Mouse (Mus musculus) c-Kit-positive CD71-positive TER-119-negative erythroid progenitor cells, embryonic 14.5 days (primary cell): Measurements from ENCODE around the gene Eef2kmt.
"Not testable (repeated sequence)": the region's sequence is repeated elsewhere in the genome, so short reads cannot be mapped to it uniquely, and the experiment has no call there.

Experiments used
- DNase-seq: peaks from one replicate; pipeline ENCODE4 v3.0.0-alpha.2; 2013; ENCODE audit warnings: low read depth

Eef2kmt gene

DNA sequence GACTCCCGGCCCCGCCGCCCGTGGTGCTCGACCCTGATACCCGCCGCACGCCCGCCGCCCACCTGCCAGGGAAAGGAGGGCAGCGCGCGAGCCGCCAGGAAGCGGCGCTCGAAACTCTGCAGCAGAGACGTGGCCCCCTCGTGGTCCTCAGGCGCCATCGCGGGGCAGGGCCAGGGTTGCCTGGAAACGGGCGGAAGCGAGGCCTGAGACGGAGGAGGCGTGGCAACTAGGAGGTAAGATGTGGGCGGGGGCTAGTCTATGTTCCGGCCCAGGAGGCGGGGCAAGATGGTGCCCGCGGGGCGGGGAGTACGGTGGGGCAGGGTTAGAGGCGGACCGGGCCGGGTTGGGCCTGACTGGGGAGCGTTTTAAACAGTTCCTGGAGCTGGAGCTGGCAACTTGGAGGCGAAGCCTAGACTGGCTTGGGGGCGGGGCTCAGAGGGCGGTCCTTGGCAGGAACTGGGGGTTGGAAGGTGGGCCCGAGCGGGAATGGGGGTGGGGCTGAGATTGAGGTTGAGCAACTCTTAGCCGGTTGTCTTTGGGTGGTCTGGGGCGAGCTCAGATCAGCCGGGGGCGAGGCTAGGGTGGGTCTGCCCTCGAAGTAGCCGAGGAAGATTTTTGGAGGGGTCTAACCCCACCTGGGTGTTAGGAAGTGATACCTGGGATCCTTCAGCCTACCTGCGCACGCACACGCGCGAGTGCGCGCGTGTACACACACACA is at the start of gene Eef2kmt:
Gene Eef2kmt, minus strand, starts transcription at position 205 of the 718 bp plus-strand sequence.
- peak; percentile 96 for DNase-seq

DNA sequence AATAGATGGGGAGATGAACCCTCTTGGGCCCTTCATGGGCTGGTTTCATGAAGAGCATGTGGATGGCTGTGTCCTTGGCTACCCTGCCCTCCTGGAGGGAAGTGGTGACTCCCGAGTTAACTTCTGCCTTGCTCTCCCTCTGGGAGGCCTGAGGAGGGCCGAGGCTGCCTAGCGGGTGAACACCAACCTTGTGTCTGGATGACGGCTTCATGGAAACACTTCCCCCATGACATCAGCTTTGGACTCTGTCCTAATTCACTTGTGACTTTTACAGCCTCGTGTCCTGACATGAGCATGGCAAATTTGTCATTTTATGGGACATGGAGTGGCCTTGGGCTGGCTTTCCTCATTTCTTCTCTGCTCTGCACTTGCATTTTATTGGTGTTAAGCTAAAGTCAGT is 39.5 kb upstream of the Eef2kmt start:
- no peak for DNase-seq

DNA sequence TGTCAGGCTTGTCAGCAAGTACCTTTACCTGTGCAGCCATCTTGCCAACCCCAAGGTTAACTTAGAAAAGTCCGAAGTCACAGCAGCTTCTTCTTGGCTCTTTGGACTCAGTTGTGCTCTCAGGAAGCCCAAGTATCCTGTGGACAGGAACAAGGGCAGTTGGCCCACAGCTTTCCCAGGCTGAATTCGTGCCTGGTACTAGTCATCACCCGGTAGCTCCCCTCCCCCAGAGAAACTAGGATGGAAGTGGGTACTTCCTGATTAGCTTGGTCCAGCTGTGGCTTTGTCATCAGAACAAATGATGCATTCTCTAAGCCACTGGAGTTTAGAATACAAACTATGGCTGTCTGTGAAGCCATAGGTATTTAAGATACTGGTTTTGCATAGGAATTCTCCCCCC is 29.6 kb upstream of the Eef2kmt start:
- no peak for DNase-seq

DNA sequence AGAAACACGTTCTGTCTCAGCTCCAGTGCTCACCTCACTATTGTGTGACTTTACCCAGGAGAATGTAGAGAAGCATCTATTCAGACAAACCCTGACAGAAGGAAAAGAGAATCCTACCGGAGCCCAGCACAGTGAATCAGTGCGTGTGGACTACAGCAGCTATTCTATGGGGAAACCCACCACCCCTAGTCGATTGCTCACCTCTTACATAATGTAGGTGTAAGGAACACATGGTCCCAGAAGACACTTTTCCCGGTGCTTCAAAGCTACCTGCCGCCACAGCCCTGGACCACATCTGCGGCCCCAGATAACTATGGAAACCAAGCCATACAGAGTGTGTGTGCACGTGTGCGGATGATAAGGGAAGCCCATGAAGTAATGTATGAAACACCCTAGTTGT is 26.9 kb upstream of the Eef2kmt start:
- DNase-seq = no peak

DNA sequence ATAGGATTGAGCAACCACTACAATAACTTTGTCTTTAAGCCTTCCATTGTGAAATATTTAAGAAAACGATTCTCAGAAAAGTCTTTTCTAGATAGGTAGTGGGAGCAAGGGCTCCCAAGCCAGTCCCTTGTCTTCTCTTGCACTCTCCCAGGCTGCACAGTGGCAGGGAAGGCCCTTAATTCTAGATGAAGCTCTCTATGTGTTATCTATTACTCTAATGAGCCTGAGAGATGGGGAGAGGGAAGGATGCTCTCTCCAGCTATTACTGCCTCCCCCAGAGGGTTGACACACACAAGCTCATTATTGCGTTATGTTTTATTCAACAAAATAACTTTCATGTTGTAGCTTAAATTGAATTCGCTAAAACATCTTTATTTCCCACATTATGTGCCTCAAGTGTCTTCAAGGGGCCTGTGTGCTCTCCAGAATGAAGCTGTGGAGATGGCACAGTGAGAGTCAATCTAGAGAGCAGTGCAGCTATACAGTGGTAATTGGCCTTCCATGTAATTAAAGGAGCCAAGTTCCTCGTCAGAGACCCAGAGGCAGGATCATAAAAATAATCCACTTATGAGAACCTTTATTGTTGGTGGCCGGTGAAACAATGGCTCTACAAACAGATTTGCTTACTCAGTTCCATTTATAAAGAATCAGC is 23.9 kb upstream of the Eef2kmt start:
- no peak for DNase-seq

DNA sequence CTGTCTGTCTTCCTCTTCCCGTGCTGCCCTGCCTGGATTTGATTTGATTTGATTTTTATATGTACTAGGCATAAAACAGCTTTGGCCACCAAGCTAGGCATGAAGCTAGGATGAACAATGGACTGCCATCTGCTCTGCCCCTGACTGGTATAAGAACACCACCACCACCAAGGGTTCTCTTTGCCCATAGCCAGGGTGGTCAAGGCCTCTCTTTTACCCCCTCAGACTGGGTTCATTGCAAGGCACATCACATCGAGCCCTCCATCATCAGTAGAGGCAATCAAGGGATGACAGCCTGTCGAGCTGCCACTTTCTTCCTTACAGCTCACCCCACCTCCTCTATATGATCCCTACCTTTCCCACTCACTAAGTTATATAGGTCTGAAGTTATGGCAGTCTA is 16.6 kb upstream of the Eef2kmt start:
- no peak for DNase-seq

DNA sequence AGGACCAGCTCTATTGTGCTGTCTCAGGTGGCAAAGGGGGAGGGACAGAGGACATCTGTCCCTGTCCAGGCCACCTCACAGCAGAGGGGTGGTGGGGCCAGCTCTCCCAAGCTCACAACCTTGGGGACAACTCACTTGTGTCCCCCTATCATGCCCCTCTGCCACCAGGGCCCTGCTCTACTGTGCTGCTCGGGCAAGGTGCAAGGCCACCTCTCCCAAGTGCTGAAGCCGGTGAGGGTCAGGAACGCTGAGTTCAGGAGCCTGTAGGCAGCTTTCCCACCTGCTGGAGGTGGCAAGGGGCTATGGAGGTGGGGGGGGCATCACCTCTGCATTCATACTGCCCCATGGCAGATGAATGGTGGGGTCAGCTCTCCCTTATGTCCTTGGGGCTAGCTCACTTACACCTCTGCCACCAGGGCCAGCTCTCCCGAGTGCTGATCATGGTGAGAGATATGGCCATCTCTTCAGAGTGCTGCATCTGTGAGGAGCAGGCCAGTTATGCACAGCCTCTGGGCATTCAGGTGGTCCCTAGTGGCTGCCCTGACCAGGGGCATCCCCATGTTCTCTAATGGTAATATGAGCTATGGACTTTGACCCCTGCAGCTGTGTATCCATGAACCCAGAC is 15.7 kb upstream of the Eef2kmt start:
- no peak for DNase-seq

DNA sequence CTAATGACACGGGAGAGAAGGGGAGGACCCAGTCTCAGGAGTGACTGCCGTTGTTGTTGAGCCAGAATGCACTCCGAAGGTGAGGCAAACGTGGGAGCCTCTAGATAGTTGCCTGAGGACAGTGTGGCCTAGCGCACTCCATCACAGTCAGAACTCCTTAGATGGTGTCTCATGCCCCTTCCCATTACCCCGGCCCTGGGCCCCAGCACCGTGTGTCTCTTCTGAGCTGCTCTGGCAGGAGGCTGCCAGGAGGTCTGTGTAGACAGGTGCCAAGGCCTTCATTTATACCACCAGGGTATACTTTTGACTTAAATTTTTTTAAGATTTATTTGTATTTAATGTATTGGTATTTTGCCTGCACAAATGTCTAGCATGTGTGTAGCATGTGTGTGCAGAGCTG is 8.1 kb upstream of the Eef2kmt start:
- DNase-seq = no peak

DNA sequence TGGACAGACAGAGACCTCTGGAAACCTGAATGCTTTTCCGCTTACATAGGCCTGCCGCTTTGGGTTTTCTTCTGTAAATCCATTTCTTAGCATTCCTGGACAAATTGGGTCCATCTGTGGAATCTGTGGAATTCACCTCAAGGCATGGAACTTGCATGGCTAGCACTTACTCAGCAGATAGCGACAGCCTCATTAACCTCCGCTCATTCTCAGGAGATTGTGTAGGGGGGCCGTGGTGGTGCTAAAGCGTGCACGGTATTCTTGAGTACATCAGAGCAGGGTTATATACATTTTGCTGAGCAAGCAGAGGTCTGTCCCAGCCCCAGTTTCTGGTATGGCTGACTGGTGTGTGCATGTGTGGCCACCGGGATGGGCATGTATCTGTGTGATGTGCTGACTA is 7.4 kb upstream of the Eef2kmt start:
- DNase-seq = no peak

DNA sequence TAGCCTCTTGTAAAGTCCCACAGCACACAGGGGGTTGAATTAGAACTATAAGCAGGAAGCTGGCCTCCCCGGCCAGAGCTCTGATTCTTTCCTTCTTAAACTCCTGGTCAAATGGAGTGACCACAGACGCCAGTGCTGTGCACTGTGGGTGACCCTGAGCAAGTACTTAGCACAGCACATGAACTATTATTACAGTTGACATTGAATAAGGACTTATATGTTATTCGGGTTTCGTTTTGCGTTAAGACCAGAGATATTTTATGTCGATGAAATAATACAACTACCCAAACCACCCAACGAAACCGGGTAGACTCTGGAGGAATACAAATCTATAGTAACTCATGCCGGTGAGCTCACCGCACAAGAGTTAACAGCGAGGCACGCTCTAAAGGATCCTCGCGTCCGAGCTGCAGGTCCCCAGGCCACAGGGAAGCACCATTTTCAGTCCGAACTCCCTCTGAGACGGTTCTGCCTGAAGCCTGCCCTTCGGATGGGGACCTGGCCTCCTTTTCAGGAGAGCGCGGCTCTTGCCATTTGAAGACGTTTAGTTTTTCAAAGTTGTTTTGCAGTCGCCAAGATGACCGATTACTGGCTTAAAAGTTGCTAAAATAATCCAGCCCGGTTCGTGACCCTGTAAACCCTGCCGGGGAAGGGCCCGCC is 572 bp downstream of the Eef2kmt start:
- DNase-seq = no peak

DNA sequence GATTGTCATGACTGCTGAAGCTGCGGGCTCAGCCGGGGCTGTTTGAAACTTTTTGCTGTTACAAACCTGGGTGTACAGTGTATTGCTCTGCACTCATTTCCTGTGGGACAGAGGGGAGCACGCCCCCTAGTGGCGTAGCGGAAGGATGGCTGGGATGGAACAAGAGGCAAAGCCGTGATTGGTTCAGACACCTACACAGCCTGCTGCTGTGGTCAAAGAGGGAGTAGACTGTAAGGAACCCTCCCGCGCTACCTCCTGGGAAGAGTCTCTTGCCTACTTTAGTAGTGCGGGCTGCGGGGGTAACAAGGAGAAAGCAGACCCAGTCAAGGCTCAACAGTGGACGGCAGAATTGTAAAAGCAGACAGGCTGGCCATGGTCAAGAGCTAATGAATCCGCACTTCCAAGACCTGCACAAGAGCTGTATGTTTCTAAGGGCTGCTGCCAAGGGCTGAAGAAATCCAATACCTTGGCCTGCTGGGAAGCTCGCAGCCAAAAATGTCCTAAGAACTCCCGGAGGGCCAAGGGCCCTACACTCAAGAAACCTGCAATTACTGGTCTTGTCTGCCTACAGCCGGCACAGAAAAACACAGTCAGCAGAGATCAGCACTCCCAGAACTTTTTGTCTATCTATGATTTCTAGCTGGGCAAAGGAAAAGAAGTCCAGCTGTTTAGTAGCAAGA is 1.3 kb downstream of the Eef2kmt start:
- DNase-seq = peak; percentile 75

DNA sequence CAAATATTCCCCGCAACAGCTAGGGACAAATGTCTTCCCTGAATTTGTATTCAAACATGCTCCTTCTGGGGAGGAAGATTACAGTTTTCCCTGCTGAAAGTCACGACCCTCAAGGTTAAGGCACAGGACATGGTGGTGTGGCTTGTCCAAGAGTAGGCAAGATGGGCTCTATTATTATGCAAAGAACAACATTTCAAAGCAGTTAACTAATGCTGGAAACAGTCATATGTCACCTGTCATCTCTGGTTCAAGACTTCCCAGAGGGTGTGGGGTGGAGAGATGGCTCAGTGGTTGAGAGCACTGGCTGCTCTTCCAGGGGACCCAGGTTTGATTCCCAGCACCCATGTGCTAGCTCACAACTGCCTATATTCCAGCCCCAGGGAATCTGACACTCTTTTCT is 3.5 kb downstream of the Eef2kmt start:
- no peak for DNase-seq

DNA sequence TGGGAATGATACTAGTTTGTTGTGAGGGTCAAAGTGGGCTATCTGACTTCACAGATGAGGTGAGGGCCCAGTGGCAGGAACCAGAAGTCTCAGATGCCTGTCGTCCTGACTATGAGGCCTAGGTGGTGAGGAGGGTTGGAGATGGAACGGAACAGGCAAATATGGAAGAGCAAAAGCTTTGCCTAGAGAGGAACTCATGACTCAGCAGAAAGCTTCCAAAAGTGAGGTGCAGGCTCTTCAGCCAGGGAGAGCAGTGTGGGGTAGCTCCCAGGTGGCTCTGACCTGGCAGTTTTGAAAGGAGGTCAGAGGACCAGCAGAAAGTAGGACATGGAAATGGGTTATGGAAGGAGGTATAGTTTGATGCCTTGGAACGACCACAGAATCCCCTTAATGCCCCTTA is 4.9 kb downstream of the Eef2kmt start:
- no peak for DNase-seq

DNA sequence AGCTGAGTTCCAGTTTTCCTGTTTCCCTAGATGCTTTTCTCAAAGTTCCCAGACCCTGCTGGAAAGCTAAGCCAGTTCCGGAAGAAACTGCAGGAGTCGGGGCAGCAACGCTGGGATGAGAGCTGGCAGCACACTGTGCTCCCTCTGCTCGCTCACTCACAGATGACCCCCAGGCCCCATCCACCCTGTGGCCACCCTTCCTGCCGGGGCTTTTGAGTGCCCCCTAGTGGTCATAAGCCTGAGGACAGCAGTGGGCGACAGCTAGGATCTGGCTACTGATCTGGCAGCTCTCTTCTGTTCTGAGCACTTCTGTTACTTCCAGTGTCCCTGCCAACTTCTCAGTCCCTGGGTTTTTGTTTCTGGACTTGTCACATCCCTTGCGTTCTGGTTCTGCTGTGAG is 11.4 kb downstream of the Eef2kmt start:
- peak; percentile 44 for DNase-seq

DNA sequence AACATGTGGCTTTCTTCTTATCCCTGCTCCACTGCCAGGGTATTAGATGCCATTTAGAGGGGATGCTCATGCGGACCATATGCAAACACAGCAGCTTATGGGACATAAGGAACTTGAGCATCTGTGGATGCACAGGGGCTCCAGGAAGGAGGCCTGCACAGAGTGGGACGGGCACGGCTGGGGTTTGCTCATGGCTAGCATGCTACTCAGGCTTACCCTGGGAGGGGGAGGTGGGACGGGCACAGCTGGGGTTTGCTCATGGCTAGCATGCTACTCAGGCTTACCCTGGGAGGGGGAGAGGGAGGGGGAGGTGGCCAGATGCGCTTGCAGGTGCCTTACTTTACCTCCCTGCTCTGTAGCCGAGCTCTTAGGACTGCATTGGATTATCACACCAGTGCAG is 12.9 kb downstream of the Eef2kmt start:
- no peak for DNase-seq

DNA sequence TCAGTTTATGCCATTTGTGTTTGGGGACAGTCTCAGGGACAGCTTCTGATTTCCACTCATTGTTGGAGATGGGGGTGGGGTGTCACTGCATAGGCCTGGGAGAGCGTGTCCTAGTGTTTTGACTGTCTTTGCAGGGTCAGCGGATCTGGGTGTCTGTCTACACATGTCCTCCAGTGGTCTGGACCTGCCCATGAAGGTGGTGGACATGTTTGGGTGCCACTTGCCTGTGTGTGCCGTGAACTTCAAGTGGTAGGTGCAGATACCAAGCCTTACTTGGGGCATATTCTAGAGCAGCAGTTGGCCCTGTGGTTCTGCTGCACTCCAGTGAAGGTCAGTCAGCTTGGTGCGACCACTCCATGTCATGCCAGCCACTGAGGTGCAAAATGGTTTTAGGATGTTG is 13.4 kb downstream of the Eef2kmt start:
- DNase-seq = no peak

DNA sequence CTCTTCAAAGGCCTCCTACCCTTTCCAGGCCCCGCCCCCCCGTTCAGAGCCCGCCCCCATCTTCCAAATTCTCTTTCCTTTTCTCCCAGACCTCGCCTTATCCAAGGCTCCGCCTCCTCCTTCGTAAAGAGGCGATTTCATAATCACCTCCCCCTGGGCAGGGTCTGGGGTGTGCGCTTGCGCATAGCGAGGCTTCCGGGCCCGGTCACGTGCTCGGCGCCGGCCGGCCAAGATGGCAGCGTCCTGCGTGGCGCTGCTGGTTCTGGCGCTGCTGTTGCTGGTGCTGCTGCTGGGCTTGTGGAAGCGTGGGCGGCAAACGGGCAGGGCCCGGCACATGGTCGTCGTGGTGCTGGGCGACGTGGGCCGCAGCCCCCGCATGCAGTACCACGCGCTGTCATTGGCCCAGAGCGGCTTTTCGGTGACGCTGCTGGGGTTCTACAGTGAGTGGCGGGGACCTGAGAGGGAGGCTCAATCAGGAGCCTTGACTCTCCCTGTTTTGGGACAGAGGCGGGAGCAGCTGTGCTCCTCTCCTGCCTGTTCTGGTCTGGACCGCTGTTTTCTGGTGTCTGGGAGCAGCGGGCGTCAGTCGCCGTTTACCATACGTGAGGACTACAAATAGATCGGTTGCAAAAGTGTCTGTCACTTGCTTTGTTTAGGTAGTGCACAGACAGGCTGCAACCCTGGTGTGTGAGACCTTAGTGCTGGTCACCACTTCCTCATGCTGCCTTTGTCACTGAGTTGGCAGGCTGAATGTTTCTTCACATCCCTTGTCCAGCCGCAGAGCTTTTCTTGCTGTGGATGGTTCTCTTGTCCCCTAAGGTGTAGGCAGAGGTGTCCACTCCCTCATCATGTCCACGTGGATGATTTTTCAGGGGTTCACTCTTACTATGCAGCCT is 22.1 kb downstream of the Eef2kmt start, which contains the start of gene Alg1:
Gene Alg1, plus strand, starts transcription at position 204 of the 896 bp plus-strand sequence.
- DNase-seq = peak; percentile 90

DNA sequence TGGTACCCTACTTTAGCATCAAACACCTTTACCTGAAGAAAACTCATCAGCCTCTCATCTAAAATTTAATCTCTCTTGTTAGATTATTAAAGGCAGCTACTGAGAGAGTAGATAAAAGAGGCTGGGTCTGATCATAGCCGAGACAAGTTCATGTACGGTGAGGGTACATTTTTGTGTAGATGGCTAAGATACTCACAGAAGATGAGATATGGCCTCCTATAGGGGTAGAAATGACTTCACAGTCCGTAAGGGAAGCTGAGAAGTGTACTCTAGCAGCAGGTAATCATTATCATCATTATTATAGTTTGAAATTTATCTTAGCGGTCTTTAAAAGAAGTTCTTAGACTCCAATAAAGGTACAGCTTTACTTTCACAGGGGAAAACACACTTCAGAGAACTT is 22.8 kb downstream of the Eef2kmt start:
- DNase-seq = no peak

DNA sequence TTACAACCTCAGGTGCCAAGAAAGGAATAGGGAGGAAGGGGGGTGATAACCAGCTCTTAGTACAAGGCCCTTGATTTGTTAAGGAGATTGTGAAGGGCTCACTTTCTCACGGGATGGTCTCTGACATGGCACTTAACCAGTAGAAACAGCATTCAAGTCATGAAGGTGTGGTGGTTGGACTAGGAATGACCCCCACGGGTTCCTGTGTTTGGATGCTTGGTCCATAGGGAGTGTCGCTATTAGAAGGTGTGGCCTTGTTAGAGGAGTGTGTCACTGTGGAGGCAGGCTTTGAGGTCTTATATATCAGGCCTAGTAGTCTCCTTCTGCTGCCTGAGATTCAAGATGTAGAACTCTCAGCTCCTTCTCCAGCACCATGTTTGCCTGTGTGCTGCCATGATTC is 27.7 kb downstream of the Eef2kmt start:
- DNase-seq = not testable (repeated sequence)

DNA sequence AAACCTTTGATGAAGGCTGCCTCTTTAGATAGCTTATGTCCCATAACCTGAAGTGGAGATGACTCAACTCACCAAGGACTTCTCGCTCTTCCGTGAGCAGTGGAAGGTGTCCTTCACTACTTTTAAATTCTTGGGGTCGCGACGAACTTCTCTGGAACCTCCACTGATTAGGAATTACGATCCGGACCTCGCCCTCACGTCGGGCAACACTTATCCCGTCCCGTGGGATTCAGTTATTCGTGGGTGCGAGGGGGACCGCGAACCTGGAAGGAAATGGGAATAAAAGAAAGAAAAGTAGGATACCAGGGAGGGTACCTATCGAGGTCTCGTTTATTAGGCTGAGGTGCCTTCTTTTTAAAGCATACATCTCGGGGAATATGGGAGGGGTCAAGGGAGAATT is 28.3 kb downstream of the Eef2kmt start:
- not testable (repeated sequence) for DNase-seq

DNA sequence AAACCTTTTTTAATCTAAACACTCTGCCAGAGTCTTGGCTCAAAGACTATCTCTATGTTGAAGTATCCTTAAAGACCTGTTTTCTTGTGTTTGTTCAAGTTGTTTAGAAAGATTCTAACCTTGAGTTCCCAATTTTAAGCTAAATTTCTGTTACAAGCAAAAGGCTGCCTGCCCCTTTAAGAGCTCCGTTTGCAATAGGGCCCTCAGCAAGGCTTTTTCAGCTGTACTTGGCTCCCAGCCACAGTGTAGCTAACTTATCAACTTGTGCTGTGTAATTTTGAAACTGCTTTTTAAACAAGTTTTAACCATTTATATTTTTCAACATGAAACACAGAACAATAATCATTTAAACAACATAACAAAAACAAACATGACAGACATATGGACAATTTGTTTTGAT is 29.2 kb downstream of the Eef2kmt start:
- not testable (repeated sequence) for DNase-seq
